Mouse (Mus musculus) gastrocnemius, postnatal 36 days (tissue): ENCODE measurements around the gene Bcl11a. TPM values are rescaled to one million over a fixed set of nuclear protein-coding genes. Genes with fewer than 3 reads are reported as not detected.

Experiments used
- DNase-seq, 2 experiments: peaks; one replicate each; pipeline ENCODE4 v3.0.0; 2022
- intact Hi-C: fragments of 180-260 bp; cut with DNase I; formaldehyde crosslinking; loops from one replicate; pipeline ENCODE4 v1.15.1; 2025
- total RNA-seq, 2 experiments: library from RNA; stranded (reverse); gene quantifications; 2 replicates each; pipeline ENCODE4 v1.2.3; 2021

Bcl11a gene
- total RNA-seq, 2 experiments from 2014 or later, result 0.05 to 0.07 TPM

DNA sequence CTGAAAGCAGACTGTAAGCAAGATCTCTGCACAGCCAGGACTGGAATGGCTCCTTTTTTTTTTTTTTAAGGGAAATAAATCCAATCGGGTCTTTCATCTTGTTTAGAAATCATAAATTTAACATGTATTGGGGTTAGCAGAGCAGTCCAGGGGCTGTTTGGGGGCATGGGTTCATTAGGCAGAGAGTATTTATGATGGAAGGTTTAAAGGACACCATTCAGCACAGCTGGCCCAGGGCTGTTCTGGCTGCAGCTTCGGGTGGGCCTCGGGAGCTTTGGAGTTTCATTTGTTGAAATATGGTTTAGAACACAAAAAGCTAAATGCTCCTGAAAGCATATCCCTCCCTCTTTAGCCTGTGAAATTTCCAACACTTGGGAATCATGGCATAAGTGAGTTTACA is 112.6 kb downstream of the Bcl11a start:
- intact Hi-C loops, result no loop called here
- DNase-seq, result no peak

DNA sequence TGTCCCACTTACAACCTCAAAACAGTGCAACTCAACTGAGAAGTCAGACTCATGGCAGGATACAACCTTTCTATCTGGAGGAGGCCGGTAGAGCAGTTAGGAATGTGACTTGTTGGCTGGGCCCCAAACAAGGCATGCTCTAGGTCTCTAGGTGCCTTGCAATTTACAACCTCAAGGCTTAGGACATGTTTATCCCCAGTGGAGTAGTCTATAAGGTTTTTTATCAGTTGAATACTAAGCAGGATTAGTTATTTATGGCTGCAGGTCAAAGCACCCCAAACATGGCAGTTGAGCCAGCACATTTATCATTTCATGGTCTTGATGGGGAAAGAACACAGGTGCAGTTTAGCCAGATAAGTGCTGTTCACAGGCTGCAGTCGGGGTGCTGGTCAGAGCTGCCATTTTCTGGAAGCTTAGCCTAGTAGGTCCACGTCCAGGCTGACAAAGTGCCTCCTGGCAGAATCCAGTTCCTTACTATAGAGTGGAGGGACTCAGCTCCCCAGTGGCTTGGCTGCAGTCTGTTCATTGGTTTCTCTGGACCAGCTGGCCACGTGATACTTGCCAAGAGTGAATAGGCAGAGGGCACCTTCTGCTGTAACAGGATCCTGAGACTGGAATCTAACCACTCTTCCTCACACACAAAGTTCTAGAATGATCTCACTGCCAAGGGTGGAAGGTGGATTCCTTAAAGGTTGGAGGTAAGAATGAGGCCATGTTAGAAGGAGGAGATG is 118.8 kb downstream of the Bcl11a start:
- intact Hi-C loops, result no loop called here

DNA sequence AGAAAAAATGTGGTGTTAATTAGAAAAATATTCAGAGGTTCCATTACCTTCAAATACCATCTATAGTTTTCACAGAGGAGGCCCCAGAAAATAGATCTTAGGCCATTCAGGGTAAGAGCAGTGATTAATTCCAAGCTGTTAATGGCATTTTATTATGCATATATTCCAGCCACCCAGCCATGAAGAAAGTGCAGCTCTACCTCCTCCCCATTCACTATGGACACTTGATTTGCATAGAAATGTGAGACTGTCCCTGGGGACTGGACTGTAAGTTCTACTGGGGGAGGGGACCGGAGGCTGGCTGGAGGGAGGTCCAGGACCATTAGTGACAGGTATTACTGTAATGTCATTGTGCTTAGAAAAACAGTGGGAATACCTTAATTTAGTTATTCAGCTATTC is 119.6 kb downstream of the Bcl11a start:
- no peak for DNase-seq
- intact Hi-C loops, result no loop called here

More for the DNA sequence above, 118.8 kb downstream of the Bcl11a start:
- DNase-seq, result no peak

DNA sequence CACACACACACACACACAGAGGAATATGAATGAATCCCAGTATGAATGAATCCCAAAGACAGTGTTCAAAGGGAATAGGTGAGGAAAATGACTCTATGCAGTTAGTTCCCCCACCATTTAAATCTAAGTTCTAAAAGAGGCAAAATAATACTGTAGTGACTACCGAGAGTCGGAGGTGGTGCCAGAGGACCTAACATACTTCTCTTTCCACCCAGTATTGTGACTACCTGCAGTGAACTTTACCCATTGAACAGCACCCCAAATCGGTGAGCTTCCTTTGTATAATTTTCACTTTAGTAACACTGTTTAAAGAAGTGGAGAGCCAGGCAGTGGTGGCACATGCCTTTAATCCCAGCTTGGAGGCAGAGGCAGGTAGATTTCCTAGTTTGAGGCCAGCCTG is 121.7 kb downstream of the Bcl11a start:
- DNase-seq, result no peak
- intact Hi-C loops, result no loop called here

DNA sequence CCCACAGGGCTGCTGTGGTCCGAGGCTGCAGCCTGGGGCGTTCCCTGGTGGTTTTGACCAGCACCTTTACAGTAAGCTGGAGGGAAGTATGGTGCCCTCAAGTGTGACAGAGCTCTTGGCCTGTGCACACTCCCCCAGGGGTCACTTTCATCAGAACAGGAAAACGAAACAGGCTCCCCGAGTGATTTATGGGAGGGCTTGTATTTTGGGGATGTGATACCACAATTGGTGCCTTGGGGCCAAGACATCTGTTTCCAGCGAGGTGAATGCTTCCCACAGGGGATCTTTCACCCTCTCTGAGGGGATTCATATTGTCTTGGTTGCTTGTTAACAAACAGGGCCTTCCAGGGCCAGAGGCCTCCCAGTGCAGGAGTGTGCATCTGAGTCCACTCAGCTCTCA is 122.5 kb downstream of the Bcl11a start:
- intact Hi-C loops, result no loop called here

DNA sequence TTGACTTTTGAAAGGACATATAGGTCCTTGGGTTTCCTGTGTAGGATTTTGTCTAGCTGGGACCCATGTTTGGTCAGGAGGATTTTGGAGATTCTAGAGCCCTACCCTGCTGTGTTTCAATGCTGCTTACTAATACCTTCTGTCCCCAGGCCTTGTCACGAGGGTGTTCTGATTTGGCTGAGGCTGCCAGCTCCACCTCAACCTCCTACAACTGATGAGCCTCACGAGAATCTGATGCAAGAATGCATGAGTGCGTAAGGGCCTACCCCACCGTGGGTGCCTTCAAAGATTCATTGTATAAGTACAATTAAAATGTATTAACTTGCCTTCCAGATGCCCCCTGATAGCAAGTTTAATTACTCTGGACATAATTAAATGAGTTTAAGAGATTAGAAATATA is 123.4 kb downstream of the Bcl11a start:
- intact Hi-C loops, result no loop called here
- DNase-seq, result no peak

More for the DNA sequence above, 122.5 kb downstream of the Bcl11a start:
- no peak for DNase-seq

DNA sequence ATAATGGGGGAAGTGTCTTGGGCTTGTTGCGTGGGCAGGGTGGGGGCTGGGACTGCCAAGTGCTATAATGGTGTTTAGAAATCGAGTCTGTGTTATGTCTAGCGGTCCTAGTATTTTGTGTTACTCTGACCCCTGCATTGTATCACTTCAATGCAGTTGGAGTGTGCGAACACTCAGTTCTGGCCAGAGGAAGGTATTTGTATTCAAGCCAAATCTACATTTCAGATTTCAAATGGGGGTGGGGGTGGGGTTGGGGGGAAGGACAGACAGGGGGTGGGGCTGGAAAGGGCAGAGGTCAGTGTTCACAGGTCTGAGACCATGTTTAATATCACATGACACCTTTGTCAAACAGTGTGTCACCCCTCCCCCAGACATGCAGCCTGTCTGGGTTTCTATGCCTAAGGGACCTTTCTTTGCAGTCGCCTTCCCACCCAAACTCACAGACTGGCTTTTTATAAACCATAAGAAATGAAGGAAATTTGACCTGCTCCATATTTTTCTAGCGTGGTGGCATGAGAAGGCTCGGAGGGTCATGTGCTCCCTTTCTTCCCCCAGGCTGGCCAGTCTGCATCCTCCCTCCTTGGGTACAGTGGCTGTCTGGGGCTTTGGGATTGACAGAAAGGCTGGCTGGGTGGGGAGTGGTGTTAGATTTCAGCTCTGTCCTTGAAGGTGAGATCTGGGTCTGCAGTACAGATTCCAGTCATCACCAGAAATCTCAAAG is 124.9 kb downstream of the Bcl11a start:
- no peak for DNase-seq
- intact Hi-C loops, result no loop called here

DNA sequence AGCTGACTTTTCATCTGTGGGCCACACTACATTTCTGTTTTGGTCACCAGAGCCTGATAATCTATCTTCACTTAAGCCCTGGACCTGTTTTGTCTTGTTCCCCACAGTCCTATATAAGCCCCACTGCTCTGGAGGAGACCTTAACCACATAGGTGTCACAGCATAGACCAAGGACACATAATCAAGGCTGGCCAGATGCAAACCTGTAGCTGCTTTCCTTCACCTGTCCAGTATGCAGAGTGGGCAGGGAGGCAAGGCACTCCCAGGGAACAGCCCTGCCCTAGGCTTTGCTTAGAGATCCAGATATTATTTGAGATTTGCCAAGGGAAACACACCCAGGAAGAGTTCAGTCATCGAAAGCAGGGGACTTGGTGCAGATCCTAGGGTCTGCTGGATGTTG is 125.6 kb downstream of the Bcl11a start:
- DNase-seq, result no peak
- intact Hi-C loops, result no loop called here

DNA sequence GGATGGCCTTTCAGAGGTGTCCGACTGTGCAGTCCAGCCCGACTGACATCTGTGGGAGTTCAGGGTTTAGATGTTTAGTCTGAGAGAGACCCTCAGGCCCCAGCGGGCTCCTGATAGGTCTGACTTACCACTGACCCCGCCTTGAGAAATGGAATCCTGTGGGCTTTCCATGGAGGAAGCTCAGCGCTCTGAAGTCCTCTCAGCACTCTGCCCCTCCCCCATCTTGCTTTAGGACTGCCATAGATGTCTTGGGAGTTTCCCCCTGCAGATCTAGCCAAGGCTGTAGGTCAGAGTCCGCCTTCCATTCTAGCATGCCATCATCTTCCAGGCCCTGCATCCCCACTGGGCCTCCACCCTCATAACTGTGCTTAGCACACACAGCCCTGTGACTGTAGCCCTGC is 131.1 kb downstream of the Bcl11a start:
- intact Hi-C loops, result no loop called here
- DNase-seq, result no peak

DNA sequence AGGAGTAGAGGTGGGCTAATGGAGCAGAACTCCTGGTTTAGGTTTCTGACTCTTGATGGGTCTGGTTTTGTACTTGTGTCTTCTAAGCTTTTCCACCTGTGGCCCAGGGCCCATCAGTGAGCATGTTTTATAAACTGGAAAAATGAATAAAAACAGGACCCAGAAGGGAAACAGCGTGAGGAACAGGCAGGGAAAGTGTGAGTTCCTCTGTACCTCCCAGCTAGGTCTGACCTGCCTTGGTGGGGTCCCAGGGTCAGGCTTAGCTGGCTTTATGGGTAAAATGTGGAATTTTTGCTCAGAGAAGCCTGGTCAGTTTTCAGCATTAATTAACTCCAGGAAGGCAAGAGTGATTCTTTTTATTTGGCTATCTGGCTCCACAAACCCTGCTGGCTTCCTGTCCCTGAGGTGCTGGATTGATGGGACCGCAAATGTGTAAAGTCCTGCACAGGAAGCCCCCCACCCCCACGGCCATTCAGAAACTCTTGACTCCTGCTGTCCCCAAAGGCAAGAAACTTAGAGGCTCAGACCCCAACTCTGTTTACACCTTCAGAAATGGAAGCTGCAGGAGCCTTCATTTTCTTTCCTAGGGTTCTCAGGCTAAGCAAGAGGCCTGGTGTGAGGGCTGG is 136.8 kb downstream of the Bcl11a start:
- DNase-seq, result no peak

DNA sequence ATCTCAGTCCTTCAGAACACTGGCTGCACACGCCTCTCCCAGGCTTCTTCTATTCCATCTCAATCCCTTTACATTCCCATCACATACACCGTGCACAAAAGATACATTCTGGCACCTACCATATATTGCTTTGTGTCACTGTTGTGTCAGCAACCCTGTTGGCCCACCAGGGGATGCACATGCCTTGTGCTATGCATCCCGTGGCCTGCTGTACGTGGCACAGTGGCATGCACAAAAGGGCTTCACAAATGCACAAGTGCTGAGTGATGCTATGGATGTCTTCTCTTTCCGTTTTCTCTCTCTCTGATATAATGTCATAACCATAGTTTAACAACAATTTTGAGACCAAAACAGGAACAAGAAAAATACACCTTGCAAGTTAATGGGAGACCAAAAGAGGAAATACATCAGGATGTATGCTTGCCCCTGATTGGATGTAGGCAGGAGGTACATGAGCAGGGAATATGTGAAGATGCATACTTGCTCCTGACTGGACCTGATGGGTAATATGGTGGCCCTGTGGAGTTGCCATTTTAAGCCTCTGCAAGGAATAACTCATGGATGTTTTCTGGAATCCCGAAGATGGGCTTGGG is 140.0 kb downstream of the Bcl11a start:
- DNase-seq, result no peak
- intact Hi-C loops, result no loop called here

More for the DNA sequence above, 136.8 kb downstream of the Bcl11a start:
- intact Hi-C loops, result no loop called here

DNA sequence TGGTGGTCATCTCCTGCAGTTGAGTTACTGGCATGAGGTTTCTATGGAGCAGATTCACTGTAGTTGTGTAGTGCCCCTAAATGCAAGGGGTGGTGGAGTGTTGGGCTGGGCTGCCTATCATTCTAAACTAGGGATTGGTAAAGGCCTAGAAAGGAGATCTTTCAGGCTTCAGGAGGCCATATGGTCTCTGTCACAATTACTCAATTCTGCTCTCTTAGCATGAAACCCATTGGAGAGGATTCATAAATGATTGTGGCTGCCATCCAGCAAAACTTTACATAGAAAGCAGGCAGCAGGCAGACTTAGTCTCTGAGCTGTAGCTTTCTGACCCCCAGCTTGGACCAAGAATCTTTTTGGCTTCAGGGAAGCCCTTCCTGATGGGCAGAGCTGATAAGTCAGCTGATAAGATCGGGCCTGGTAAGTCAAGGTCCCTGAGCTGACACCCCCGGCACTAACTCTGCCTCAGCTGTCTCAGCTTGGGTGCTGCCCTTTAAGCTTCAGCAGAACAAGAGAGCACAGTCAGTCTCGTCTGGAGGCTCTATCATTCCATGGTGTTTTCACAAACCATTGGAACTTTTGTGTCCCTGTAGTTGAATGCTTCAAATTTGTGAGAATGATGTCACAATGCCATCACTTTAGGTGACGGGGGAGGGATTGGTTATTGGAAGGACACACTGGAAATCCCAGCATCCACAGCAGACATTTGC is 143.9 kb downstream of the Bcl11a start:
- DNase-seq, result no peak
- intact Hi-C loops, result no loop called here

Other genes with a start within 250 kb of the Bcl11a start
- 1 to 10 TPM; 3.2 to 4.0 TPM for gene Papolg, start 182.8 kb upstream of the Bcl11a start, total RNA-seq
- not detected for gene A830031A19Rik, start 3.0 kb upstream of the Bcl11a start, total RNA-seq